Mouse (Mus musculus): ENCODE results near the gene Bpifb1. TPM values are rescaled to one million over a fixed set of nuclear protein-coding genes. Genes with fewer than 3 reads are reported as not detected.
A peak's percentile ranks its signal among the peaks of the same experiment; 100 is the strongest.
"Not testable (repeated sequence)": the region's sequence is repeated elsewhere in the genome, so short reads cannot be mapped to it uniquely, and the experiment has no call there.

Bpifb1 gene
- total RNA-seq, 2 experiments from 2014 or later: 0.17 TPM; not detected in 1

- intact Hi-C loops (cut with DNase I): loop anchor here (5.0 kb wide), 1 partner anchor 35 kb away; no protein-coding TSS in a partner anchor
- peak; percentile 12 for DNase-seq (ENCODE audit: low spot score)
Observed at GRCm38 (mm10) chr2:154206908-154207307, 16.3 kb downstream of the Bpifb1 start.

DNA sequence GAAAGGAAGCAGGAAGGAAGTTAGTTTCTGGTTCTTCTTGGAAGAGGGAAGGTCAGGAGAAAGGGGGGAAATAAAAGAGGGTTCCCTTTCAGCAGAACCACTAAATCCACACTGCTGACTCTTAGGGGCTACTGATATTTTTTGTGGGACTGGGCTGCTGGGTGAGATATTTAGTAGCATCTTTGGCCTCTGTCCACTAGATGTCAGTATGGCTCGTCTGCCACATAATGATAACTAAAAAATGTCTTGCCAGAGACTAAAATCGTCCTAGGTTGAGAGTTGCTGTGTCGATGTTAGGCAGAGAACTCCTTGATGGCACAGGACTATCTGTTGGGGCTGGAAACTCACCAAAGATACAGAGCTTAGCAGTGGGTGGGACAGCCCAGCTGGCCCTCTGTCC lies 18.5 kb downstream of the Bpifb1 start:
- intact Hi-C loops (cut with DNase I): loop anchor here (5.0 kb wide), 1 partner anchor 37 kb away; no protein-coding TSS in a partner anchor
- no peak for DNase-seq (ENCODE audit: low spot score)

- intact Hi-C loops (cut with DNase I): no loop called here
Observed at GRCm38 (mm10) chr2:154211121-154211520, 20.5 kb downstream of the Bpifb1 start.

DNA sequence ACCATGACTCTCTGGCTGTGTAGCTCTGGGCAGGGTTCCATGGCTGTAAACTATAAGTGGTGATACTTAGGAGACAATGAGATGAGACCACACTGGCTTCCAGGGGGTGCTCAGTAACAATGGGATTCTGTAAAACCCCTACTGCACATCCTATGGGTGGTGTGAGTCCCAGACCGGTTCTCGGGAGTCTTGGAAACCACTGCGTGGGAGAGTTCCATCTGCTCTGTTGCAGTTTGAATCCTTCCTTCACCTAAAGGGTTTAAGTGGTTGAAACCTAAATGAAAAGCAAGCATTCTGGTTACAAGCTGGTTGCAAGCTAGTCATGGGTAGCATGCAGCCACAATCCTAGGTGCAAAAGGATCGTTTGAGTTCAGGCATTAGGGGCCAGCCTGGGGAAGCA lies 21.3 kb downstream of the Bpifb1 start:
- no peak for DNase-seq (ENCODE audit: low spot score)
- intact Hi-C loops (cut with DNase I): no loop called here

More at GRCm38 (mm10) chr2:154211121-154211520, 20.5 kb downstream of the Bpifb1 start:
- DNase-seq (ENCODE audit: low spot score): no peak

DNA sequence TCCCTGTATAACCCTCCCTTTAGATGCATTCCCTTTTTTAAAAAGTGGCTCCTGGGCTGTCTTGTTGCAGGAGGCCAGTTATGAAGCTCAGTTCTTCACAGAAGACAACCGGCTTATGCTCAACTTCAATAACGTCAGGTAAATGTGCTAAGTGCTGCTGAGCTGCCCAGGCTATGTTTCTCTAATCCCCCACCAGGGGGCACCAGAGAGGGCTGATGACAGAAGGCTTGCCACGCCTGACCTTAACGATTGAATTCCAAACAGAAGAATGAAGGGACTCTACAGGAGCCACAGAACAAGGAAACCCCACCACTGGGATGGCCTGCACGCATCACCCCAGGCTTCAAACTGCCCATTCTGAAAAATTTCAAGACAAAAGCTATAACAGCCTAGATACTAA lies 24.6 kb downstream of the Bpifb1 start:
- intact Hi-C loops (cut with DNase I): loop anchor here (2.0 kb wide), 1 partner anchor 80 kb away; no protein-coding TSS in a partner anchor
- DNase-seq (ENCODE audit: low spot score): no peak

- intact Hi-C loops (cut with DNase I): no loop called here
- no peak for DNase-seq (ENCODE audit: low spot score)
Observed at GRCm38 (mm10) chr2:154219950-154220349, 29.3 kb downstream of the Bpifb1 start.

DNA sequence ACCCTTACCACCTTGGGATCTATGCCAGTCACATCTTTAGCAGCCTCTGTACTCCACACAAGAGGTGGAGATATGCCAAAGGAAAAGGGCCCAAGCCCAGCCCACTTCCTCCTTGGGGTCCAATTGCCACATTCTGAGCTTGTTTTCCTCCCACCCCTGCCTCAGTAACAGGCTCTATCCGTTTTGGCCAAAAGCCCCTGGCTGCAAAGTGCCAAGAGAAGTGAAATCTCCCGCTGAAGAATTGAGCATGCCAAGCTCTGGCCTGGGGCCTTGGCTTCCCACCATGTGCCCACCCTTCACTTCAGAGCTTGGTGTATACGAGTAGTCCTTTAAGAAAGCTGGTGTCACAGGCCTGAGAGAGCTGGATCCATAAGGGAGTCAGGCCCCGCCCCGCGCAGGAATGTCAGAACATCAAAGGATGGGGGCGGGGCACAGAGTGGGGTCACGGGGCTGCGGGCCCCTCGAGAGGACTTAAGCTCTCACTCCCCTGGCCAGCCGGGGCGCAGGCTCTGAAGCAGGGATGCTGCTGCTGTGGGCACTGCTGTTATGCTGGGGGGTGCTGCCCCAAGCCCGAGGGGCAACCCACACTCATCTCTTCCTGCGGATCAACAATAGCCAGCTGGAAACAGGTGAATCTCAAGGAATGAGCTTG lies 32.8 kb downstream of the Bpifb1 start, which contains the start of gene Bpifb5:
Bpifb5 (plus strand) TSS at position 478 of the 652 bp plus-strand sequence.
- intact Hi-C loops (cut with DNase I): no loop called here
- DNase-seq (ENCODE audit: low spot score): no peak

GRCm38 (mm10) chr2:154223917-154224273 lies 33.3 kb downstream of the Bpifb1 start:
- no peak for DNase-seq (ENCODE audit: low spot score)
- intact Hi-C loops (cut with DNase I): no loop called here

DNA sequence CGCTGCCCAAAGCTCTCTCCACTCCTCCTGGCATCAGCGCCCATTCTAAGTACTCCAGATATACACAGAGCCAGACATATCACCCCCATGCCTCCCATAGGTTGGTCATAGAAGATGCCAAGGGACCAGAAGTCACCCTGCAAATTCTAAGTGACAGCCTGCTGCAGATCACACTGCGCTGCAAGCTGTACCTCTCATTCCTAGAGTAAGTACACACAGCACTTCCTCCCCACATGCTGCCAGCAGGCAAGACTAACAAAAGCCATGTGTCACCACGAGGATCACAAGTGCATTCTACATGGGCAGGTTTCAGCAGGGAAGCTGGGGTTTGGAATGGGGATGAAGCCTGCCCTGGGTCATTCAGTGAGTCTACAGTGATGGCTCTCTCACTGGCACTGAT lies 36.4 kb downstream of the Bpifb1 start:
- no peak for DNase-seq (ENCODE audit: low spot score)
- intact Hi-C loops (cut with DNase I): no loop called here

- no peak for DNase-seq (ENCODE audit: low spot score)
- intact Hi-C loops (cut with DNase I): no loop called here
Observed at GRCm38 (mm10) chr2:154227830-154228229, 37.2 kb downstream of the Bpifb1 start.

DNA sequence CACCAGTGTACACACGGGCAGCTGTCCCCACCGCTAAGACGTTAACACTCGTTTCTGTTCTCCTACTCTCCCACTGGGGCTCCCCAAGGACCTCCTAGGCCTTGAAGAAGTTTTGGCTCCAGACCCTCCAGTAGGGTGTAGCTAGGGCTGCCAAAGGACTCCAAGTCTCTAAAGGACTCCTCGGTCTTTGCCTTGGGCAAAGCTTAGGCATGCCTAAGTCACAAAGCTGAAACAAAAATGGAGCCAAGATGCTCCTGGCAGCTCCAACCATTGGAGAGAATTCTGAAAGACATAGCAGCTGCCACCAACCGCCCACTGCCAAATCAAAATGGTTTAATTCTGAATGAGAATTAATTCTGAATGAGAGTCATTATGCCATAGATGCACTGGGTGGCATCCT lies 42.8 kb downstream of the Bpifb1 start:
- intact Hi-C loops (cut with DNase I): no loop called here

DNA sequence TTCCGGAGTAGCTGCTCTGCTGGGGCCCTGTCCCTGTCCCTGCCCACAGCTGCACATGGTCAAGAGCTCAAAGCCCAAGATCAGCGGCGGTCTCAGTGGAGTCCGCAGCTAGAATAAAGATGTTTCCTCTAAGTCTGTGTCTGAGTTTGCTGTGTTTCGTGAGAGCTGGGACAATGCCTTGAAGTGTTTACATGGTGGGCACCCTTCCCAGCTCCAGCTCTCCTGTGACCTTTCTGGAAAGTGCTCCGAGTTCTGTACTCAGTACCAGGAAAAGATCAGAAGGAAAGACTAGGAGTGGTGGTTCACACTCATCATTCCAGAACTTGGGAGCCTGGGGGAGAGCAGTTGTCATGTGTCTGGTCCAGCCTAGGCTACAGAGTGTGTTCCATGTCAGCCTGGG lies 50.2 kb downstream of the Bpifb1 start:
- intact Hi-C loops (cut with DNase I): no loop called here

More for the DNA sequence above, 42.8 kb downstream of the Bpifb1 start:
- no peak for DNase-seq (ENCODE audit: low spot score)

DNA sequence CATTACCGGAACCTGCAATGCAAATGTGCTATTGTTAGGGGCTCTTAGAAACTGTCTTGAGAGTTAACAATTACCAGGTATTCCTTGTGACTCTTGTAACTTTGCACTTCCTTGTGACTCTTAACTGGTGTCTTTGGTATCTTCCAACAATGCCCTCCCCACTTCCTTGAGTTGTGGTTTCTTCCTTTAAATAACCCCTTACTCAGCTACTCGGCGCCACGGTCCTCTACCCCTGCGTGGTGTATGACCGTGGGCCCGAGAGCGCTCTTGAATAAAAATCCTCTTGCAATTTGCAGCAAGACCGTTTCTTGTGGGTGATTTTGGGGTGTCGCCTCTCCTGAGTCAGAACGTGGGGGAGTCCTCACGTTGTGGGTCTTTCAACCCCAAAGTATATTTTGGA lies 52.1 kb downstream of the Bpifb1 start:
- intact Hi-C loops (cut with DNase I); DNase-seq (ENCODE audit: low spot score): not testable (repeated sequence)

More for the DNA sequence above, 50.2 kb downstream of the Bpifb1 start:
- no peak for DNase-seq (ENCODE audit: low spot score)

- DNase-seq (ENCODE audit: low spot score): no peak
- intact Hi-C loops (cut with DNase I): no loop called here
Observed at GRCm38 (mm10) chr2:154243356-154244036, 52.9 kb downstream of the Bpifb1 start.

- intact Hi-C loops (cut with DNase I): no loop called here
- no peak for DNase-seq (ENCODE audit: low spot score)
Observed at GRCm38 (mm10) chr2:154245322-154245721, 54.7 kb downstream of the Bpifb1 start.

DNA sequence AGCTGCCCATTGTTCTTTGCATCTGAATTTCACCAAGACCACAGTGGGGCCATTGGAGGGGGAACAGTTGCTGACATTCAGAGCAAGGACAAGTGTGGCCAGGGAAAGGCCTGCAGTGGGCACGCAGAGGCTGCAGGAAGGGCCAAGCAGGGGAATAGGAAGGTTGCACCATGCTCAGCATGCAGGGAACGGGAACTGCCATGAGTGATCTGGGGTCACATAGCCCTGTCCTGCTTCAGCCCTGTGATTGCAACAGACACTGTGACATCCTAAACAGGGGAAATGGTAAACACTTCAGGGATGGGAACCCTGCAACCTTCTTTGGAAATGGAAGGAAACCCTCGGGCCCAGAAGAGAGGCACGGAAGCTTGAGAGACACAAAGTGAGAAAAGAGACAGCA lies 64.6 kb downstream of the Bpifb1 start:
- intact Hi-C loops (cut with DNase I); DNase-seq (ENCODE audit: low spot score): not testable (repeated sequence)

- intact Hi-C loops (cut with DNase I): no loop called here
- DNase-seq (ENCODE audit: low spot score): no peak
Observed at GRCm38 (mm10) chr2:154255770-154256169, 65.2 kb downstream of the Bpifb1 start.

GRCm38 (mm10) chr2:154257554-154257953 lies 66.9 kb downstream of the Bpifb1 start, which contains the start of gene Bpifb9a:
TSS of gene Bpifb9a (plus strand) at chr2:154257854.
- DNase-seq (ENCODE audit: low spot score); intact Hi-C loops (cut with DNase I): not testable (repeated sequence)

GRCm38 (mm10) chr2:154264397-154264796 lies 73.8 kb downstream of the Bpifb1 start:
- DNase-seq (ENCODE audit: low spot score); intact Hi-C loops (cut with DNase I): not testable (repeated sequence)

Measured in heart, postnatal 25 days (tissue).